In genomic region chr11:121013656-121014055, GRCm38 (mm10) we compare ENCODE assay signal across 25 mouse cellular contexts. TPM values are rescaled to one million over a fixed set of nuclear protein-coding genes. Genes with fewer than 3 reads are reported as not detected.
DNase-seq lines count a peak whose midpoint lies in the region; TF ChIP-seq lines count a peak whose summit lies in the region.
"Had no signal": no experiment of that assay in that cellular context is flagged by ENCODE, and none has a peak within 500 bp of the region (broad histone marks: within the 10 kb centered on the region; RNA-seq: fewer than 3 reads in every experiment).

No protein-coding gene starts in this region.

- no peak for TF ChIP-seq POLR2A in cerebellum, adult 2 months (IDR thresholded peaks at IDR 0.05; ENCODE audit: borderline replicate concordance, insufficient read depth, low read length)
- TF ChIP-seq POLR2A in brain, embryonic 14.5 days (IDR thresholded peaks at IDR 0.05; ENCODE audit: borderline replicate concordance, extremely low read depth, insufficient read depth, insufficient read length, poor library complexity, severe bottlenecking) = no peak

- peak; percentile 18 to 20 for DNase-seq in cerebellum, postnatal 14 days
- no peak for DNase-seq in cerebellum, adult 2 months
- peak; percentile 22 for DNase-seq in layer of hippocampus, adult 9-11 months
- DNase-seq in layer of hippocampus, postnatal 36 days = no peak
- peak; percentile 24 for DNase-seq in brain, embryonic 14.5 days (ENCODE audit: low read depth)
- DNase-seq in kidney, adult 18-20 months = no peak
- DNase-seq in adrenal gland, postnatal 14 days = no peak
- DNase-seq: adrenal gland, postnatal 10 days; cerebellum, adult 9-10 months; embryo, embryonic 11 days; gastrocnemius, postnatal 36 days; heart, adult 18-20 months; heart, postnatal 14 days had no signal

- 71% methylated on average over 7 of the region's 7 CpGs for WGBS in cerebellum, adult 2 months

- no peaks in the 10 kb centered on the region for H3K4me1 ChIP-seq in cerebellum, adult 2 months (ENCODE audit: control insufficient read depth, insufficient read depth, low read length)
- H3K4me1 ChIP-seq: forebrain, embryonic 15.5 days had no signal

- H3K27ac ChIP-seq in cerebellum, adult 2 months (ENCODE audit: insufficient read depth, low read length) = no peak overlapping the region
- H3K27ac ChIP-seq: embryonic facial prominence, embryonic 15.5 days; forebrain, embryonic 15.5 days; heart, embryonic 10.5 days; heart, embryonic 15.5 days; hindbrain, embryonic 14.5 days had no signal

- no peak for TF ChIP-seq CTCF in cerebellum, adult 2 months (IDR thresholded peaks at IDR 0.05; ENCODE audit: borderline replicate concordance, insufficient read depth, low read depth, low read length)
- TF ChIP-seq CTCF in brain, embryonic 14.5 days (IDR thresholded peaks at IDR 0.05; ENCODE audit: borderline replicate concordance, extremely low read depth, insufficient read depth, insufficient read length) = no peak

- H3K4me3 ChIP-seq in cerebellum, adult 2 months (replicated peaks; ENCODE audit: insufficient read depth, low read depth, low read length) = no peak overlapping the region
- H3K4me3 ChIP-seq: embryonic facial prominence, embryonic 15.5 days; erythroblast, embryonic 14.5 days; forebrain, embryonic 15.5 days; heart, embryonic 10.5 days; heart, embryonic 15.5 days had no signal

- H3K27me3 ChIP-seq in cerebellum, adult 2 months (ENCODE audit: control insufficient read depth, insufficient read depth, low read length) = no peaks in the 10 kb centered on the region
- H3K27me3 ChIP-seq: embryonic facial prominence, embryonic 15.5 days; forebrain, embryonic 15.5 days; heart, embryonic 15.5 days had no signal

RNA-seq across cellular contexts. Expression of gene Csnk1d, which starts 22.5 kb away (rescaled TPM):
- 110 and 111 TPM in 2 replicates for polyA plus RNA-seq in cerebellum, adult 2 months (2012; rRNA removed)
- total RNA-seq in layer of hippocampus, postnatal 36 days (2021) = 100 to 1,000 TPM; 129 to 137 TPM
- polyA plus RNA-seq in brain, embryonic 14.5 days (2012; rRNA removed) = 187 and 202 TPM in 2 replicates
- 124 and 135 TPM in 2 replicates for total RNA-seq in adrenal gland, postnatal 14 days (2021)

RNA-seq across cellular contexts. Expression of gene Cd7, which starts 25.6 kb away (rescaled TPM):
- 0.11 and 0.19 TPM in 2 replicates for polyA plus RNA-seq in cerebellum, adult 2 months (2012; rRNA removed)
- not detected for total RNA-seq in layer of hippocampus, postnatal 36 days (2021)
- 0.08 TPM in 1 of 2 replicates, not detected in the other for polyA plus RNA-seq in brain, embryonic 14.5 days (2012; rRNA removed)
- 0.48 and 3.8 TPM in 2 replicates for total RNA-seq in adrenal gland, postnatal 14 days (2021)
- total RNA-seq: gastrocnemius, adult 8-10 months; gastrocnemius, postnatal 36 days had no signal
- polyA plus RNA-seq: C2C12; embryonic facial prominence, embryonic 11.5 days; erythroblast, embryonic 14.5 days; forebrain, embryonic 11.5 days; forebrain, embryonic 15.5 days; heart, embryonic 10.5 days had no signal

RNA-seq across cellular contexts. Expression of gene Sectm1b, which starts 49.7 kb away (rescaled TPM):
- polyA plus RNA-seq in cerebellum, adult 2 months (2012; rRNA removed) = not detected in 2 replicates
- total RNA-seq in layer of hippocampus, postnatal 36 days (2021) = not detected
- polyA plus RNA-seq in brain, embryonic 14.5 days (2012; rRNA removed) = not detected in 2 replicates
- not detected in 2 replicates for total RNA-seq in adrenal gland, postnatal 14 days (2021)
- total RNA-seq: adrenal gland, postnatal 10 days; gastrocnemius, adult 8-10 months; gastrocnemius, postnatal 36 days; heart, adult 18-20 months; heart, postnatal 14 days; hematopoietic stem cell, adult 5-6 weeks; MEL had no signal
- polyA plus RNA-seq: C2C12; embryonic facial prominence, embryonic 11.5 days; erythroblast, embryonic 14.5 days; forebrain, embryonic 11.5 days; forebrain, embryonic 15.5 days; heart, embryonic 10.5 days; heart, embryonic 15.5 days; hindbrain, embryonic 14.5 days had no signal

Comparison
In these comparisons a context has a peak if more than half of its experiments do, and no peak if none do; other contexts are left out.
1. DNase-seq: peak in cerebellum, postnatal 14 days (2 of 2), layer of hippocampus, adult 9-11 months (single experiment) and brain, embryonic 14.5 days (single experiment); none in cerebellum, adult 2 months (0 of 2), layer of hippocampus, postnatal 36 days (0 of 2), kidney, adult 18-20 months (single experiment) and adrenal gland, postnatal 14 days (single experiment).